Mouse (Mus musculus): ENCODE measurements at regions not wholly inside any gene's neighbourhood (a gene's known extent, or its start where the extent isn't known, plus 50 kb on each side); places are given as distances from the start of the nearest gene placed in this dataset.
A peak's percentile ranks its signal among the peaks of the same experiment; 100 is the strongest.

DNA sequence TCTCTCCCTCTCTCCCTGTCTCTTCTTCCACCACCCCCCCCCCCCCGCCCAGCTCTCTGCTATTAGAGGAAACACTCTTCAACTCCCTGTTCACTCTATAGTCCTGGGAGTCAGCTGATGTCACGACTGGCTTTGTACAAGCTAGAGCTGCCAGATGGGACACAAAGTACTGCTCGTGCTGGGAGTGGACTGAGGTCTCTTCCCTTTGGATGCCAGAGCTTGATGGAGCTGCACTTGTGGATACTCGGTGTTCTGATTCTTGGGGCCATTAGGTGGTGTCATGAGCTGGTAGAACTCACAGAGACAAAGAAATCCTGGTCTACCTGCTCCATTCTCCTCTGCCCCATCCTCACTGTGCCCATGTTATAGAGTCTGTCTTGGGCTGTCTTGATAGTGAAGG is 415.9 kb downstream of the Rps24 start:
- WGBS: 17% methylated on average over 3 of the region's 4 CpGs

GRCm38 (mm10) chr14:24904712-24905111 is 417.8 kb downstream of the Rps24 start:
- H3K36me3 ChIP-seq (ENCODE audit: control insufficient read depth, insufficient read depth): no peaks in the 10 kb centered on the region
- H3K4me3 ChIP-seq (replicated peaks; ENCODE audit: low read length): no peak overlapping the region
- no peak overlapping the region for H3K9ac ChIP-seq (replicated peaks; ENCODE audit: low read depth, low read length)
- no peaks in the 10 kb centered on the region for H3K27me3 ChIP-seq (replicated peaks; ENCODE audit: control insufficient read depth, insufficient read depth, low read length)
- H3K4me2 ChIP-seq (ENCODE audit: low read length): no peak overlapping the region
- ATAC-seq: no peak
- 91% methylated on average over 6 of the region's 6 CpGs for WGBS
- no peak overlapping the region for H3K27ac ChIP-seq (ENCODE audit: low read length)
- H3K9me3 ChIP-seq (ENCODE audit: control insufficient read depth, low read length): no peaks in the 10 kb centered on the region
- H3K4me1 ChIP-seq (replicated peaks; ENCODE audit: control insufficient read depth, insufficient read depth, low read length): peaks cover 15% of the 10 kb centered on the region

More for the DNA sequence above, 415.9 kb downstream of the Rps24 start:
- no peak overlapping the region for H3K9ac ChIP-seq (replicated peaks; ENCODE audit: low read depth, low read length)
- no peak overlapping the region for H3K4me2 ChIP-seq (ENCODE audit: low read length)
- no peaks in the 10 kb centered on the region for H3K9me3 ChIP-seq (ENCODE audit: control insufficient read depth, low read length)
- no peaks in the 10 kb centered on the region for H3K27me3 ChIP-seq (replicated peaks; ENCODE audit: control insufficient read depth, insufficient read depth, low read length)
- peaks cover 10% of the 10 kb centered on the region for H3K4me1 ChIP-seq (replicated peaks; ENCODE audit: control insufficient read depth, insufficient read depth, low read length)
- H3K27ac ChIP-seq (ENCODE audit: low read length): no peak overlapping the region
- ATAC-seq: no peak
- H3K36me3 ChIP-seq (ENCODE audit: control insufficient read depth, insufficient read depth): no peaks in the 10 kb centered on the region
- H3K4me3 ChIP-seq (replicated peaks; ENCODE audit: low read length): no peak overlapping the region

GRCm38 (mm10) chr14:24906916-24907315 is 420.0 kb downstream of the Rps24 start:
- H3K36me3 ChIP-seq (ENCODE audit: control insufficient read depth, insufficient read depth): no peaks in the 10 kb centered on the region

GRCm38 (mm10) chr14:24908377-24908776 is 421.5 kb downstream of the Rps24 start:
- no peaks in the 10 kb centered on the region for H3K9me3 ChIP-seq (ENCODE audit: control insufficient read depth, low read length)
- peak; percentile 68 for ATAC-seq
- no peak overlapping the region for H3K4me2 ChIP-seq (ENCODE audit: low read length)
- no peaks in the 10 kb centered on the region for H3K36me3 ChIP-seq (ENCODE audit: control insufficient read depth, insufficient read depth)
- peaks cover 19% of the 10 kb centered on the region for H3K4me1 ChIP-seq (replicated peaks; ENCODE audit: control insufficient read depth, insufficient read depth, low read length)
- WGBS: 59% methylated on average over 4 of the region's 4 CpGs
- H3K4me3 ChIP-seq (replicated peaks; ENCODE audit: low read length): no peak overlapping the region
- H3K27me3 ChIP-seq (replicated peaks; ENCODE audit: control insufficient read depth, insufficient read depth, low read length): no peaks in the 10 kb centered on the region
- 0 out of 2 replicates have a peak overlapping the region, but pooled peaks have one; percentile 7 for H3K27ac ChIP-seq (ENCODE audit: low read length)
- no peak overlapping the region for H3K9ac ChIP-seq (replicated peaks; ENCODE audit: low read depth, low read length)

More at GRCm38 (mm10) chr14:24906916-24907315, 420.0 kb downstream of the Rps24 start:
- no peaks in the 10 kb centered on the region for H3K9me3 ChIP-seq (ENCODE audit: control insufficient read depth, low read length)
- no peak for ATAC-seq
- peaks cover 16% of the 10 kb centered on the region for H3K4me1 ChIP-seq (replicated peaks; ENCODE audit: control insufficient read depth, insufficient read depth, low read length)
- 90% methylated on average over 7 of the region's 7 CpGs for WGBS
- H3K9ac ChIP-seq (replicated peaks; ENCODE audit: low read depth, low read length): no peak overlapping the region
- H3K27me3 ChIP-seq (replicated peaks; ENCODE audit: control insufficient read depth, insufficient read depth, low read length): no peaks in the 10 kb centered on the region
- H3K27ac ChIP-seq (ENCODE audit: low read length): no peak overlapping the region
- no peak overlapping the region for H3K4me2 ChIP-seq (ENCODE audit: low read length)
- H3K4me3 ChIP-seq (replicated peaks; ENCODE audit: low read length): no peak overlapping the region

DNA sequence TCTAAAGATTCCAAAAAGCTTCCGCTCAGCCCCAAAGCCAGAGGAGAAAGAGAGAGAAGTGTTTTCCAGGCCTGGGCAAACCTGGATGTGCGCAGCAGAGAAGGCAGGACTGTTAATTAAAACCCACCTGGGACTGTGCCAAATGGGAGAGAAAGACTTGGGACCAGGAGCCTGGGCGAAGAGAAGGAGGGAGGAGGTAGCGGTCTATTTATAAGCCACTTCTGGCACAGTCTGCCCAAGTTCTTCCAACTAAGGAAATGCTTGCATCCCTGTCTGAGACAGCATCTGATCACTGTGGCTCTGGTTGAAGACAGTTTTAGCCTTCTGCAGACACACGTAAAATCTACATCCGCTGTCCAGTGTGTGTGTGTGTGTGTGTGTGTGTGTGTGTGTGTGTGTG is 424.7 kb downstream of the Rps24 start:
- 0 out of 2 replicates have a peak overlapping the region, but pooled peaks have one; percentile 0 for H3K27ac ChIP-seq (ENCODE audit: low read length)
- peak; percentile 56 for ATAC-seq
- H3K36me3 ChIP-seq (ENCODE audit: control insufficient read depth, insufficient read depth): no peaks in the 10 kb centered on the region
- peaks cover 19% of the 10 kb centered on the region for H3K4me1 ChIP-seq (replicated peaks; ENCODE audit: control insufficient read depth, insufficient read depth, low read length)
- no peaks in the 10 kb centered on the region for H3K27me3 ChIP-seq (replicated peaks; ENCODE audit: control insufficient read depth, insufficient read depth, low read length)
- WGBS: 43% methylated on average over 6 of the region's 6 CpGs
- no peak overlapping the region for H3K4me2 ChIP-seq (ENCODE audit: low read length)
- H3K9me3 ChIP-seq (ENCODE audit: control insufficient read depth, low read length): no peaks in the 10 kb centered on the region
- no peak overlapping the region for H3K9ac ChIP-seq (replicated peaks; ENCODE audit: low read depth, low read length)
- H3K4me3 ChIP-seq (replicated peaks; ENCODE audit: low read length): no peak overlapping the region

GRCm38 (mm10) chr14:24919056-24919455 is 432.1 kb downstream of the Rps24 start:
- no peak for ATAC-seq
- 93% methylated on average over 3 of the region's 3 CpGs for WGBS
- Histone ChIP-seq H3K4me3 (replicated peaks; ENCODE audit: low read length) (no peak overlapping the region), H3K27me3 (replicated peaks; ENCODE audit: control insufficient read depth, insufficient read depth, low read length) (no peaks in the 10 kb centered on the region), H3K27ac (ENCODE audit: low read length) (no peak overlapping the region), H3K9me3 (ENCODE audit: control insufficient read depth, low read length) (no peaks in the 10 kb centered on the region), H3K36me3 (ENCODE audit: control insufficient read depth, insufficient read depth) (no peaks in the 10 kb centered on the region), H3K4me2 (ENCODE audit: low read length) (no peak overlapping the region), H3K4me1 (replicated peaks; ENCODE audit: control insufficient read depth, insufficient read depth, low read length) (no peaks in the 10 kb centered on the region), H3K9ac (replicated peaks; ENCODE audit: low read depth, low read length) (no peak overlapping the region)

DNA sequence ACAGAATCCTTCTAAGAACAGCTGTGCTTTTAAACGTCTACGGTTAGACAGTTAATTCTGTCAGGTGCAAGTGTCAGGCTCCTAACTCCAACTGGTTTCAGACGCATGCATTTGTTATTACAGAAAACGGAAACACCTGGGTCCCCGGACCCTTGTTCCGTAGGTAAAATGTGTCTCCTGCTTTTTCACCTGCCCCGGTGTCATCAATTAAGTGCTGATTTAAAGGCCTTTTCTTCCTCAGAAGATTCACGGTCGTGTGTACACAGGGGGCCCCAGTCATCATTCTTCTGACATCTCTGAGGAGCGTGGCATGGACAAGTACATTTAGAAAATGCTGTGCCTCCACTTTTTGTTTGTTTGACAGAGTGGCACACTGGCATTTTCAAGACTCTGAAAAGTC is 435.1 kb downstream of the Rps24 start:
- 84% methylated on average over 10 of the region's 10 CpGs for WGBS
- H3K27me3 ChIP-seq (replicated peaks; ENCODE audit: control insufficient read depth, insufficient read depth, low read length): no peaks in the 10 kb centered on the region
- no peak for ATAC-seq
- no peak overlapping the region for H3K4me3 ChIP-seq (replicated peaks; ENCODE audit: low read length)
- H3K27ac ChIP-seq (ENCODE audit: low read length): no peak overlapping the region
- no peaks in the 10 kb centered on the region for H3K36me3 ChIP-seq (ENCODE audit: control insufficient read depth, insufficient read depth)
- no peak overlapping the region for H3K4me2 ChIP-seq (ENCODE audit: low read length)
- no peaks in the 10 kb centered on the region for H3K9me3 ChIP-seq (ENCODE audit: control insufficient read depth, low read length)
- no peak overlapping the region for H3K9ac ChIP-seq (replicated peaks; ENCODE audit: low read depth, low read length)
- H3K4me1 ChIP-seq (replicated peaks; ENCODE audit: control insufficient read depth, insufficient read depth, low read length): 0 out of 2 replicates have a peak, but pooled peaks cover 2% of the 10 kb centered on the region

DNA sequence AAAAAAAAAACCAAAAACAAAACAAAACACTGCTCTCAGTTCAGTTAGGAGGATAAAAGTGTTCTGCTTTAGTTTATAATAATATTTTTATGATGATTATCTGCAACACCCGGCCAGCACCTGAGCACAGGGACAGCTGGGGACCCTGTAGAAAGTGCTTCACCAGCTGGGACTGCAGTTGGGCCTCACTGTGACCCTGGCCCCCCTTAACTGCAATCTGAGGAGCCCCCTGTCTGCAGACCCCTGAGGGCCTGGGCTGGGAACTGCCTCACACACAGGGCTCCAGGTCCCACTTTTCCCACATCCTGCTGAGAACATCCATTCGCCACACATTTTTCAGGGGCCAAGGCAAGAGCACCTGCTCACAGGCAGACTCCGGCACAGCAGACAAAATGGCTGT is 437.6 kb downstream of the Rps24 start:
- Histone ChIP-seq H3K27me3 (replicated peaks; ENCODE audit: control insufficient read depth, insufficient read depth, low read length) (no peaks in the 10 kb centered on the region), H3K36me3 (ENCODE audit: control insufficient read depth, insufficient read depth) (no peaks in the 10 kb centered on the region), H3K4me1 (replicated peaks; ENCODE audit: control insufficient read depth, insufficient read depth, low read length) (0 out of 2 replicates have a peak, but pooled peaks cover 2% of the 10 kb centered on the region), H3K4me3 (replicated peaks; ENCODE audit: low read length) (no peak overlapping the region), H3K4me2 (ENCODE audit: low read length) (no peak overlapping the region), H3K27ac (ENCODE audit: low read length) (no peak overlapping the region), H3K9ac (replicated peaks; ENCODE audit: low read depth, low read length) (no peak overlapping the region), H3K9me3 (ENCODE audit: control insufficient read depth, low read length) (no peaks in the 10 kb centered on the region)
- ATAC-seq: no peak
- 81% methylated on average over 3 of the region's 3 CpGs for WGBS

- Histone ChIP-seq H3K4me3 (replicated peaks; ENCODE audit: low read length) (no peak overlapping the region), H3K4me2 (ENCODE audit: low read length) (no peak overlapping the region), H3K4me1 (replicated peaks; ENCODE audit: control insufficient read depth, insufficient read depth, low read length) (0 out of 2 replicates have a peak, but pooled peaks cover 2% of the 10 kb centered on the region), H3K9ac (replicated peaks; ENCODE audit: low read depth, low read length) (no peak overlapping the region), H3K9me3 (ENCODE audit: control insufficient read depth, low read length) (no peaks in the 10 kb centered on the region), H3K27ac (ENCODE audit: low read length) (no peak overlapping the region), H3K27me3 (replicated peaks; ENCODE audit: control insufficient read depth, insufficient read depth, low read length) (no peaks in the 10 kb centered on the region), H3K36me3 (ENCODE audit: control insufficient read depth, insufficient read depth) (no peaks in the 10 kb centered on the region)
- ATAC-seq: peak; percentile 52
- WGBS: 32% methylated on average over 11 of the region's 11 CpGs
Observed at GRCm38 (mm10) chr14:24926086-24927048, 439.4 kb downstream of the Rps24 start.

Measured in forebrain, embryonic 16.5 days (tissue).